Mouse (Mus musculus) hindbrain, embryonic 15.5 days (tissue): Measurements from ENCODE around the gene Zfp663. TPM values are rescaled to one million over a fixed set of nuclear protein-coding genes. Genes with fewer than 3 reads are reported as not detected.

ENCODE experiments used
- polyA plus RNA-seq: library from polyadenylated mRNA; unstranded; fragments of >200 nt; fragmentation: Nextera tagmentation; extraction: Ambion mirVana; gene quantifications from 2 replicates; pipeline ENCODE4 v1.2.1, GENCODE M21; 2015

Zfp663 gene
- polyA plus RNA-seq, 1 experiment from 2014 or later = 5.8 TPM

Other genes with a start within 250 kb of the Zfp663 start
- gene Cdh22, start 133.9 kb downstream of the Zfp663 start, polyA plus RNA-seq = 16.4 and 16.6 TPM in 2 replicates
- gene Slc35c2, start 80.9 kb downstream of the Zfp663 start, polyA plus RNA-seq = 69.2 and 72.5 TPM in 2 replicates
- 94.3 and 101 TPM in 2 replicates for gene Elmo2, start 42.2 kb downstream of the Zfp663 start, polyA plus RNA-seq
- 8.5 and 9.1 TPM in 2 replicates for gene Zfp334, start 19.5 kb upstream of the Zfp663 start, polyA plus RNA-seq
- 0.07 TPM in 1 of 2 replicates, not detected in the other for gene Ocstamp, start 31.7 kb upstream of the Zfp663 start, polyA plus RNA-seq
- 7.7 and 8.7 TPM in 2 replicates for gene Slc13a3, start 104.5 kb upstream of the Zfp663 start, polyA plus RNA-seq
- 43.5 and 45.7 TPM in 2 replicates for gene Trp53rka, start 124.6 kb upstream of the Zfp663 start, polyA plus RNA-seq
- 3.0 and 3.5 TPM in 2 replicates for gene Slc2a10, start 135.1 kb upstream of the Zfp663 start, polyA plus RNA-seq
- 8.2 and 10.1 TPM in 2 replicates for gene Eya2, start 226.3 kb upstream of the Zfp663 start, polyA plus RNA-seq